Mouse (Mus musculus) cerebellum, postnatal 10 days (tissue): ENCODE measurements around the gene Unk.
A peak's percentile ranks its signal among the peaks of the same experiment; 100 is the strongest.
"Not testable (repeated sequence)": the region's sequence is repeated elsewhere in the genome, so short reads cannot be mapped to it uniquely, and the experiment has no call there.

Experiments
- DNase-seq, 2 experiments: peaks; one replicate each; pipeline ENCODE4 v3.0.0; 2021; ENCODE audit warnings: mixed read lengths in 2 of 2

The Unk gene

GRCm38 (mm10) chr11:116010948-116011347, 19.2 kb upstream of the Unk start:
- peak in 1 of 2 experiments; percentile 46 for DNase-seq

- DNase-seq, result no peak
Observed at GRCm38 (mm10) chr11:116011529-116012261, 18.4 kb upstream of the Unk start.

GRCm38 (mm10) chr11:116012262-116012947, 17.7 kb upstream of the Unk start, which contains the start of gene Galk1:
Galk1 (minus strand) TSS chr11:116012719.
- DNase-seq, result peak; percentile 81 to 89

GRCm38 (mm10) chr11:116014821-116015220, 15.3 kb upstream of the Unk start:
- DNase-seq, result no peak

- DNase-seq, result peak; percentile 79 to 84
Observed at GRCm38 (mm10) chr11:116018106-116018505, 12.0 kb upstream of the Unk start.

- not testable (repeated sequence) for DNase-seq
Observed at GRCm38 (mm10) chr11:116018867-116019266, 11.3 kb upstream of the Unk start.

GRCm38 (mm10) chr11:116019360-116019791, 10.7 kb upstream of the Unk start:
- peak in 1 of 2 experiments; percentile 39 for DNase-seq

GRCm38 (mm10) chr11:116019976-116020411, 10.1 kb upstream of the Unk start:
- peak in 1 of 2 experiments; percentile 75 for DNase-seq

- peak in 1 of 2 experiments; percentile 57 for DNase-seq
Observed at GRCm38 (mm10) chr11:116020519-116020922, 9.6 kb upstream of the Unk start.

- peak in 1 of 2 experiments; percentile 38 for DNase-seq
Observed at GRCm38 (mm10) chr11:116021328-116022220, 8.5 kb upstream of the Unk start.

- peak in 1 of 2 experiments; percentile 64 for DNase-seq
Observed at GRCm38 (mm10) chr11:116022256-116022780, 7.8 kb upstream of the Unk start.

- peak in 1 of 2 experiments; percentile 62 for DNase-seq
Observed at GRCm38 (mm10) chr11:116023074-116023770, 6.9 kb upstream of the Unk start.

- DNase-seq, result peak; percentile 90
Observed at GRCm38 (mm10) chr11:116023771-116024355, 6.3 kb upstream of the Unk start.

- peak; percentile 97 for DNase-seq
Observed at GRCm38 (mm10) chr11:116024356-116024808, 5.7 kb upstream of the Unk start.

GRCm38 (mm10) chr11:116025056-116025845, 4.9 kb upstream of the Unk start:
- DNase-seq, result peak; percentile 66 to 75

GRCm38 (mm10) chr11:116027756-116028155, 2.4 kb upstream of the Unk start, which contains the start of gene H3f3b:
H3f3b (minus strand) TSS chr11:116027962.
- DNase-seq, result no peak

GRCm38 (mm10) chr11:116028177-116028865, 1.8 kb upstream of the Unk start:
- no peak for DNase-seq

- DNase-seq, result no peak
Observed at GRCm38 (mm10) chr11:116029086-116029865, 846 bp upstream of the Unk start.
